Mouse (Mus musculus): ENCODE results near the gene Ch25h. TPM values are rescaled to one million over a fixed set of nuclear protein-coding genes. Genes with fewer than 3 reads are reported as not detected.

Gene Ch25h
- total RNA-seq, 1 experiment from 2014 or later, result 0.35 TPM

Other genes starting within 250 kb of the Ch25h start
- 0.25 TPM in 1 of 2 replicates, not detected in the other for gene Acta2, start 219.6 kb downstream of the Ch25h start, total RNA-seq (2017)
- 2.8 and 3.6 TPM in 2 replicates for gene Fas, start 184.5 kb downstream of the Ch25h start, total RNA-seq (2017)
- gene Lipa, start 52.3 kb upstream of the Ch25h start, total RNA-seq (2017), result 31.0 and 34.5 TPM in 2 replicates
- gene Ifit2, start 75.5 kb upstream of the Ch25h start, total RNA-seq (2017), result 28.9 and 29.6 TPM in 2 replicates
- gene Ifit3, start 108.4 kb upstream of the Ch25h start, total RNA-seq (2017), result 5.3 and 14.1 TPM in 2 replicates
- gene Ifit1bl1, start 126.8 kb upstream of the Ch25h start, total RNA-seq (2017), result 2.6 and 3.6 TPM in 2 replicates
- 0.74 and 0.94 TPM in 2 replicates for gene Ifit3b, start 132.8 kb upstream of the Ch25h start, total RNA-seq (2017)
- 0.74 and 1.4 TPM in 2 replicates for gene Ifit1bl2, start 165.6 kb upstream of the Ch25h start, total RNA-seq (2017)
- gene Ifit1, start 165.7 kb upstream of the Ch25h start, total RNA-seq (2017), result 5.9 and 15.4 TPM in 2 replicates

Measured in hematopoietic stem cell, adult 5-6 weeks (primary cell).